Mouse (Mus musculus) heart, adult 2 months (tissue): ENCODE measurements around the gene Cacna1c. TPM values are rescaled to one million over a fixed set of nuclear protein-coding genes. Genes with fewer than 3 reads are reported as not detected.

ENCODE experiments used
- DNase-seq, 2 experiments: peaks; one replicate each; pipeline ENCODE4 v3.0.0; 2021
- H3K27ac ChIP-seq: fragments of 200-600 bp; 2 replicates; pipeline ENCODE4 v1.8.1; 2022
- H3K27me3 ChIP-seq: fragments of 200-500 bp; 2 replicates; pipeline ENCODE4 v1.6.1; 2012; ENCODE audit warnings: mild to moderate bottlenecking, low read length, inconsistent platforms, mixed read lengths; ENCODE audit not compliant: control insufficient read depth, insufficient read depth
- H3K36me3 ChIP-seq: fragments of 200-500 bp; 2 replicates; pipeline ENCODE4 v1.6.1; 2012; ENCODE audit warnings: low read length, inconsistent platforms; ENCODE audit not compliant: control insufficient read depth, insufficient read depth
- H3K4me1 ChIP-seq: fragments of 200-500 bp; 2 replicates; pipeline ENCODE4 v1.6.1; 2011; ENCODE audit warnings: low read length; ENCODE audit not compliant: control insufficient read depth, insufficient read depth
- H3K4me3 ChIP-seq: fragments of 200-600 bp; 2 replicates; pipeline ENCODE4 v1.8.1; 2022
- H3K79me2 ChIP-seq: fragments of 200-500 bp; replicated peaks from 2 replicates; pipeline ENCODE4 v1.6.1; 2012; ENCODE audit warnings: mild to moderate bottlenecking, inconsistent platforms, low read length, moderate library complexity, mixed read lengths; ENCODE audit not compliant: control insufficient read depth, insufficient read depth
- H3K9ac ChIP-seq: fragments of 200-500 bp; 2 replicates; pipeline ENCODE4 v1.6.1; 2012; ENCODE audit warnings: low read depth, mild to moderate bottlenecking, control low read depth, inconsistent platforms, low read length, mixed read lengths
- CTCF ChIP-seq: fragments of 200-600 bp; IDR thresholded peaks from 2 replicates; pipeline ENCODE4 v1.8.1; 2022; ENCODE audit warnings: antibody characterized with exemption, mild to moderate bottlenecking, moderate library complexity
- EP300 ChIP-seq: fragments of 200-500 bp; IDR thresholded peaks from 2 replicates; pipeline ENCODE4 v1.6.1; 2011; ENCODE audit warnings: low read depth, low read length, control low read depth; ENCODE audit not compliant: insufficient read depth
- POLR2A ChIP-seq: fragments of 200-500 bp; IDR thresholded peaks from 2 replicates; pipeline ENCODE4 v1.6.1; 2011; ENCODE audit warnings: mild to moderate bottlenecking, low read depth, low read length, control low read depth; ENCODE audit not compliant: insufficient read depth
- WGBS: fragments of 180-500 bp; shearing (Covaris S2); methylation state at CpG from one replicate; pipeline ENCODE4 v1.1.7; 2018; 5-methylcytosine and 5-hydroxymethylcytosine counted together
- intact Hi-C: fragments of 180-260 bp; cut with DNase I; formaldehyde crosslinking; loops from one replicate; pipeline ENCODE4 v1.15.1; 2025
- polyA plus RNA-seq: library from polyadenylated mRNA; depleted of rRNA; stranded (reverse); fragments of >200 nt; gene quantifications from 2 replicates; pipeline ENCODE4 v1.2.3, GENCODE M21; 2012
- total RNA-seq, 2 experiments: library from RNA; stranded (reverse); gene quantifications; 2 replicates each; pipeline ENCODE4 v1.2.3; 2021

Cacna1c gene
- total and polyA plus RNA-seq, 3 experiments: 56.8 to 228 (median 194) TPM

DNA sequence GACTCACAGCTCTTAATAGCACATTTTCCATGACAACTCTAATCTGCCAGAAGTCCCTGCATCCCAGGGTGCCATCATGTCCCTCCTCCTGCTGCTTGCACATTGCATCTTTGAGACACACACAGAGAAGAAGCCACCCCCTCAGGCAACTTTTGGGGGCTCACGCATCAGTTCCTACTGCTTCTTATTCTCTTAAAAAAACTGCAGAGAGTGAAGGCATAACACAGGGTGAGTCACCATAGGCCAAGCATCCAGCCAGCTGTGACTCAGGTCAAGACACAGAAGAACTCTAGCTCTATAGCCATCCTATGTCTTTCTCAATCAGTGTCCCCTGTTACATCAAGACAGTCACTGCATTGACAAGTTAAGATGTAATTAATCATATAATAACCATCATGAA, 431.0 kb downstream of the Cacna1c start:
- TF ChIP-seq EP300 (no peak), POLR2A (no peak)
- H3K27me3 ChIP-seq: no peaks in the 10 kb centered on the region
- H3K36me3 ChIP-seq: no peaks in the 10 kb centered on the region
- no peak overlapping the region for H3K9ac ChIP-seq
- H3K4me1 ChIP-seq: no peaks in the 10 kb centered on the region
- H3K27ac ChIP-seq: no peak overlapping the region
- 93% methylated on average over 1 of the region's 1 CpGs for WGBS
- intact Hi-C loops: no loop called here
- no peaks in the 10 kb centered on the region for H3K79me2 ChIP-seq
- H3K4me3 ChIP-seq: no peak overlapping the region
- no peak for DNase-seq

DNA sequence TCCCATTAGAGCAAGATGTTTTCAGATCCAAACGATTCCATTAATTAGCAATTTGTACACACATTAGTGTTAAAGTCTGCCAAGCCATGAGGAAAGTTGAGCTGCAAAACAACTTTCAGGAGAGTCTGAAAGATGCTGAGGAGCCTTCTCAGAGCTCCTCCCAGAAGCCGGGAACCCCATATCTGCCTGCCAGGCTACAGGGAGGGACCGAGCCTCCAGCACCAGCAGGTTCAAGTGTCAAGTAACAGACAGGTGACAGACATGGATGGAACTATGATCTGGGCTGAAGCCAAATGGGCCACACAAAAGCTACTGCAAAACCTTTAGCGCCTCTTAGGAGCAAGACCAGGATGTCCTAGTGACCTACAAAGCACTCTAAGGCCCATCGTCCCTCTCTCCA, 437.2 kb downstream of the Cacna1c start:
- H3K27me3 ChIP-seq: no peaks in the 10 kb centered on the region
- no peak for DNase-seq
- no peak overlapping the region for H3K27ac ChIP-seq
- no peaks in the 10 kb centered on the region for H3K36me3 ChIP-seq
- intact Hi-C loops: no loop called here
- WGBS: 73% methylated on average over 5 of the region's 5 CpGs
- H3K79me2 ChIP-seq: no peaks in the 10 kb centered on the region
- no peak overlapping the region for H3K4me3 ChIP-seq
- H3K4me1 ChIP-seq: no peaks in the 10 kb centered on the region; the same call in 1 of the 2 replicates
- no peak overlapping the region for H3K9ac ChIP-seq
- TF ChIP-seq EP300: no peak
- TF ChIP-seq CTCF: no peak
- no peak for TF ChIP-seq POLR2A

DNA sequence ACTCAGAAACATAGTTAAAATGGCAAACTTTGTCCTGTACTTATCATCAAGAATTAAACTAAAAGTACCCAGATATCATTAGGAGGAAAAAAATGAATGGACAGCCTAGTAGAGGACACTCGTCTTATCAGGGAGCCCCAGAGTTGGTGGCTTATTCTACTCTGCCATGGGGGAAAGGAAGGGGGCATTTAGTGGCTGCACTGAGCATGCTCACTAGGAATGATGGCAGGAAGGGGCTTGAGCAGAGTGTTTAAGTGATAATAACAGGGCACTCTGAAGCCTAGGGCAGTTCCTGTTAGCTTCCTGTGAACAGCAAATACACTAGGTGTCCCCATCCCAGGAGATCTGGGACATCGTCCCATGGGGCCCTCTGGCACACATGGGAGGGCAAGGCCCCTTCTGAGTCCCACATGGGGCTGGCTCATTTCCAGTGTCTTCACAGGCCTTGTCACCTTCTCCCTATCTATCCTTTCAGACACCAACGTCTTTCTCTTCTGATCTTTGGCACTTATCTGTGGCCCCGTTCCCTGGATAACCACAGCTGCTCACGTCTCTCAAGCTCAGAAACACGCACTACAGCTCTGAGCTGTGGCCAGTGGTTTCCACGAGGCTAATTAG, 437.8 kb downstream of the Cacna1c start:
- no peak overlapping the region for H3K9ac ChIP-seq
- no peaks in the 10 kb centered on the region for H3K27me3 ChIP-seq
- intact Hi-C loops: no loop called here
- no peaks in the 10 kb centered on the region; the same call in 1 of the 2 replicates for H3K4me1 ChIP-seq
- H3K79me2 ChIP-seq: no peaks in the 10 kb centered on the region
- H3K36me3 ChIP-seq: no peaks in the 10 kb centered on the region
- no peak for TF ChIP-seq EP300
- no peak for TF ChIP-seq CTCF
- no peak for TF ChIP-seq POLR2A
- H3K4me3 ChIP-seq: no peak overlapping the region
- WGBS: 33% methylated on average over 7 of the region's 7 CpGs
- no peak for DNase-seq
- H3K27ac ChIP-seq: no peak overlapping the region

DNA sequence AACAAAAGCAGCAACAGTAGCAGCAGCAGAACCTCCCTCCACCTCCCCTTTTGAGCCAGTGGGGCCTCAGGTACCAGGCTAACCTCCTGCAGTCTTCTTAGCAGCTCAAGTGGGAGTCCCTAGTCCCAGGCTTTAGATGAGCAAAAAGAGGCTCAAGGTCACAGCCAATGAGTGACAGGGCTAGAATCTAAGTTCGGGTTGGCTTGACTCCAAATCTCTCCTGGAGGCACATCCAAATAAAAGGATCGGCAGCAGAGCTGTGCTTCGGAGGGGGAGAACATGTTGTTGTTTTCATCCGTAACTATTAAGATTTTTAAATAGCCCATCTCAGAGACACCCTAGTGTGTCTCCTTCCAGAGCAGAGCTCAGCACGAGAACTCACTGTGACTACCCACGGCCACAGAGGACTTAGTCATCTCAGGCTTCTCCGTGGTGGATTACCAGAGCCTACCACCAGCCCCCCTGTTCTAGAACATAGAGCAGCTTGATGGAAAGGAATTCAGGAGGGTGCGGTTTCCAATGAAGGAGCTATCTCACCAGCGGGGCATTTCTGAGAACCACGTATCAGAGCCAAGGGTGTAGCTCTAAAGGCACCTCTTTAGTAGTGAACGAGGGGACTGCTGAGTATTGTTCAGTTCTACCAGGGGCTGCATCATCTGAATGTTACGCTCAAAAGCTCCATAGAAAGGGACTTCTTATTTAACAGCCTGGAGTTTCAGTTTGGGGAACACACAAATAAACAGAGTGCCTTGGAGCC, 438.5 kb downstream of the Cacna1c start:
- Histone ChIP-seq H3K27ac (no peak overlapping the region), H3K9ac (no peak overlapping the region), H3K4me1 (no peaks in the 10 kb centered on the region; the same call in 1 of the 2 replicates), H3K4me3 (no peak overlapping the region), H3K27me3 (no peaks in the 10 kb centered on the region), H3K79me2 (no peaks in the 10 kb centered on the region), H3K36me3 (no peaks in the 10 kb centered on the region)
- no peak for TF ChIP-seq EP300
- no peak for TF ChIP-seq POLR2A
- no peak for TF ChIP-seq CTCF
- WGBS: 60% methylated on average over 12 of the region's 12 CpGs
- no peak for DNase-seq
- intact Hi-C loops: no loop called here

DNA sequence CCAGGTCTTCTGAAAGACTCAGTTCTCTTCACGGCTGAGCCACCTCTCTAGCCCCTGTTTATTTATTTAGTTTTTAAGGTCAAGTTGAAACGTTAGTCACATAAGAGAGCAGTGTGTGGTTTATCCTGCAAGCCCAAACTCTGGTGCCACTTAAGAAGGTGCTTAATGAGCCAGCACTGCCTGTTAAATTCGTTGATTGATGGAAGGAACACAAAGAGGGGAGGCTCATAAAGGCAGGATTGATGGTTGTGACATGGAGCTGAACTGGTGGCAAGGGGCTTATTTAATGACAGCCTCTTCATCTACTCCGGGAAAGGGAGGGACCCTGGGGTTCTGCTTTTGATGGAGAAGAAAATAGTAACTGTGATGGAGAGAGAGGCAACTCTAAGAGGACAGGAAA, 439.7 kb downstream of the Cacna1c start:
- Histone ChIP-seq H3K9ac (no peak overlapping the region), H3K27me3 (no peaks in the 10 kb centered on the region), H3K4me1 (no peaks in the 10 kb centered on the region; the same call in 1 of the 2 replicates), H3K27ac (no peak overlapping the region), H3K36me3 (no peaks in the 10 kb centered on the region), H3K4me3 (no peak overlapping the region), H3K79me2 (no peaks in the 10 kb centered on the region)
- 79% methylated on average over 4 of the region's 4 CpGs for WGBS
- DNase-seq: no peak
- intact Hi-C loops: no loop called here
- TF ChIP-seq POLR2A: no peak
- TF ChIP-seq EP300: no peak
- no peak for TF ChIP-seq CTCF

DNA sequence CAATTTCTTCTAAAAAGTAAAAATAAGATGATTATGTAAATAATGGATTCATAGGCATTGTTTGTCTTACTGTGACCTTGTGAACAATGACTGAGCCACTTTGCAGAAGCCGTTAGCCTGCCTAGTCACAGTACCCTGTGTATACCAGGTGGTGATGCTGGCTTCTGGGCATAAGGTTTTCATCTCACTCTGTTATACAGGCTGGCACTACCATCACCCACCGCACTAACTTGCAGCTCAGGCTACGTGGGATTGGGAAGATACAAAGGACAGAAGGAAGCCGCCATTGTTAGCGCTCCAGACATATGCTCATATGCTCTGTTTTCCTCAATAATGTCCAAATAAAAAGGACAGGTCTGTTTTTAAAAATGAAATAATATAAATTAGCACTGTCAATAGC, 440.4 kb downstream of the Cacna1c start:
- DNase-seq: no peak
- H3K79me2 ChIP-seq: no peaks in the 10 kb centered on the region
- H3K4me3 ChIP-seq: no peak overlapping the region
- intact Hi-C loops: no loop called here
- H3K36me3 ChIP-seq: no peaks in the 10 kb centered on the region
- WGBS: 94% methylated on average over 5 of the region's 5 CpGs
- H3K27ac ChIP-seq: no peak overlapping the region
- no peaks in the 10 kb centered on the region for H3K27me3 ChIP-seq
- H3K9ac ChIP-seq: no peak overlapping the region
- H3K4me1 ChIP-seq: no peaks in the 10 kb centered on the region; the same call in 1 of the 2 replicates
- no peak for TF ChIP-seq EP300
- TF ChIP-seq POLR2A: no peak
- TF ChIP-seq CTCF: no peak
